ENCODE assay signal across 15 mouse cellular contexts in genomic region chr7:70414461-70414860, GRCm38 (mm10). TPM values are rescaled to one million over a fixed set of nuclear protein-coding genes. Genes with fewer than 3 reads are reported as not detected.
"Had no signal": no experiment of that assay in that cellular context is flagged by ENCODE, and none has a peak within 500 bp of the region (broad histone marks: within the 10 kb centered on the region; RNA-seq: fewer than 3 reads in every experiment).

No protein-coding gene starts in this region.

- DNase-seq: gastrocnemius, postnatal 14 days; gastrocnemius, postnatal 36 days; heart, adult 18-20 months; heart, postnatal 10 days; kidney, adult 11 months; kidney, adult 2 months; kidney, adult 9 months; kidney, postnatal 14 days; kidney, postnatal 36 days; layer of hippocampus, adult 9-11 months; liver; liver, embryonic 13.5 days had no signal

- ATAC-seq: hindbrain, postnatal 0 days; intestine, embryonic 16.5 days had no signal

RNA-seq across cellular contexts. Expression of gene Nr2f2, which starts 47.9 kb away (rescaled TPM):
- total RNA-seq: hematopoietic stem cell, adult 5-6 weeks had no signal
